Mouse (Mus musculus) heart, postnatal 0 days (tissue): ENCODE results near the gene Ano9.

ENCODE experiments used
- CTCF ChIP-seq: IDR thresholded peaks from 2 replicates; pipeline ENCODE4 v1.5.1; 2016; ENCODE audit warnings: antibody characterized with exemption, control low read depth, low read depth
- EP300 ChIP-seq: IDR thresholded peaks from 2 replicates; pipeline ENCODE4 v1.6.1; 2016; ENCODE audit warnings: antibody characterized with exemption, low read depth

GRCm38 (mm10) chr7:141147044-141147443 is 29.4 kb upstream of the Ano9 start:
- TF ChIP-seq CTCF (no peak), EP300 (no peak)
